Mouse (Mus musculus): ENCODE results near the gene Tpo.

DNA sequence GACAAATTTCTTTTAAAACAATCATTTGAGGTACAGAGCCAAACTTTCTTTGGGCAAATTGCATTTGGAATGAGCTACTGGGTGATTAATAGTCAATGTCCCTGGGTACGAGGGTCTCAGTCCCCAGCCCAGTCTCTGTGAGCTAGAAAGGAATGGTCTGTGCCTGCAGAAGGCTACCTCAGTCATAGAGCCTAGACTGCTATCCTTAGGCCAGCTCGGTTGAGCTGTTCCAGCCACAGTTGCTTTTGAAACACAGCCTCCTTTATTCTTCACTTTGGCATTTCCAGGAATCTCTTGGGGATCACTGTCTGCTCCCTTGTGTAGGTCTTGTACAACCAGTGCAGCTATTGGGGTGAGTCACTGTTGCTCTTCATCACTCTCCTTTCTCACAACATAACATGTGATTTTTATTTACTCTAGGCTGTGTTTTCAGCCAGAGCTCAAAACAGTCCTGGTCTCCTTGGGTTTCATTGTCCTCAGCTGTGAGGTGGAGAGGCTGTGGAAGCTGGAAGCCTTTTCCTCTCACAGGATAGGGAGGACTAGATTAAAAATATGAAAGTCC is 108.1 kb downstream of the Tpo start:
- TF ChIP-seq TAL1 (IDR thresholded peaks at IDR 0.05; ENCODE audit: low read length) (no peak), GATA1 (IDR thresholded peaks at IDR 0.05; ENCODE audit: low read depth, low read length) (no peak)
